8 mouse cellular contexts compared by ENCODE assay signal in the genomic region with DNA sequence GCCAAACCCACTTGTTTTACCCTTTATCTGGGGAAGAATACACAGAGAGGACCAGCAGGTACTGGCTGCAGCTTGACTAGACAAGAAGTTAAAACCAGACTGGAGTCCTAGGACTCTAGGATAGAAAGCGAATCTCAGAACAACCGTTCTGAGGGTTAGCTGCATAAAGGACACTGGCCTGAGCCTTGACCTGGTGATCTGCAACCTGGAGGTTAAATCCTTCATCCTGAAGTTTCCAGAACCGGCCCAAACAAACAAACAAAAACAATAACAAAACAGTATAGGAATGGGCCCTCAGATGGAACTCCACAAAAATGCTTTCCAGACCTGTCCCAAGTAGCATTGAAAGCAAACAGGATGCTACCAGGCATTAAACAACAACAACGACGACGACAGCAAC. TPM values are rescaled to one million over a fixed set of nuclear protein-coding genes. Genes with fewer than 3 reads are reported as not detected.
DNase-seq lines count a peak whose midpoint lies in the region; ATAC-seq and TF ChIP-seq lines count a peak whose summit lies in the region.

A gene (minus strand): TSS at position 101 of the 400 bp plus-strand sequence.

- peak within 1 kb of the TSS; percentile 63 for H3K4me3 ChIP-seq in lung, embryonic 16.5 days (ENCODE audit: low read length)
- H3K4me3 ChIP-seq in embryonic facial prominence, embryonic 15.5 days (replicated peaks) = peak within 1 kb of the TSS; percentile 60
- H3K4me3 ChIP-seq in intestine, postnatal 0 days (ENCODE audit: low read depth, low read length) = peak within 1 kb of the TSS; percentile 53
- peak within 1 kb of the TSS; percentile 88 for H3K4me3 ChIP-seq in midbrain, embryonic 14.5 days (replicated peaks; ENCODE audit: low read depth, low read length)

- peaks cover 11% of the 10 kb centered on the region for H3K4me1 ChIP-seq in lung, embryonic 16.5 days (replicated peaks; ENCODE audit: control insufficient read depth, insufficient read depth, low read length)
- peaks cover 19% of the 10 kb centered on the region for H3K4me1 ChIP-seq in embryonic facial prominence, embryonic 15.5 days
- H3K4me1 ChIP-seq in intestine, postnatal 0 days (replicated peaks; ENCODE audit: control insufficient read depth, insufficient read depth, low read length) = no peaks in the 10 kb centered on the region
- H3K4me1 ChIP-seq in midbrain, embryonic 14.5 days (ENCODE audit: control insufficient read depth, insufficient read depth, low read length) = peaks cover 14% of the 10 kb centered on the region

- no peaks in the 10 kb centered on the region for H3K36me3 ChIP-seq in lung, embryonic 16.5 days (ENCODE audit: control insufficient read depth, insufficient read depth, low read length)
- H3K36me3 ChIP-seq in embryonic facial prominence, embryonic 15.5 days = no peaks in the 10 kb centered on the region
- no peaks in the 10 kb centered on the region for H3K36me3 ChIP-seq in intestine, postnatal 0 days (ENCODE audit: control insufficient read depth, insufficient read depth)
- no peaks in the 10 kb centered on the region for H3K36me3 ChIP-seq in midbrain, embryonic 14.5 days (ENCODE audit: control insufficient read depth, insufficient read depth, low read length)

- WGBS in lung, embryonic 16.5 days = 35% methylated on average over 6 of the region's 6 CpGs
- WGBS in embryonic facial prominence, embryonic 15.5 days = 32% methylated on average over 6 of the region's 6 CpGs
- 49% methylated on average over 6 of the region's 6 CpGs for WGBS in intestine, postnatal 0 days
- WGBS in midbrain, embryonic 14.5 days = 30% methylated on average over 6 of the region's 6 CpGs

- H3K9me3 ChIP-seq in lung, embryonic 16.5 days (ENCODE audit: control insufficient read depth, low read length) = no peaks in the 10 kb centered on the region
- no peaks in the 10 kb centered on the region for H3K9me3 ChIP-seq in embryonic facial prominence, embryonic 15.5 days (replicated peaks)
- no peaks in the 10 kb centered on the region for H3K9me3 ChIP-seq in intestine, postnatal 0 days (ENCODE audit: control insufficient read depth)
- no peaks in the 10 kb centered on the region for H3K9me3 ChIP-seq in midbrain, embryonic 14.5 days (ENCODE audit: control insufficient read depth, low read length)

- peak within 1 kb of the TSS; percentile 67 for H3K9ac ChIP-seq in lung, embryonic 16.5 days (ENCODE audit: low read length)
- peak within 1 kb of the TSS; percentile 35 for H3K9ac ChIP-seq in embryonic facial prominence, embryonic 15.5 days
- no peak within 1 kb of the TSS for H3K9ac ChIP-seq in intestine, postnatal 0 days (ENCODE audit: low read depth, low read length)
- peak within 1 kb of the TSS; percentile 92 for H3K9ac ChIP-seq in midbrain, embryonic 14.5 days (replicated peaks; ENCODE audit: low read length)

- DNase-seq in lung, postnatal 36 days = no peak
- no peak for DNase-seq in midbrain, embryonic 14.5 days
- no peak for DNase-seq in Muller cell, postnatal 12 days (ENCODE audit: inconsistent ontology term)
- no peak for DNase-seq in spleen, postnatal 36 days (ENCODE audit: low spot score in 2 of 2)
- no peak for DNase-seq in thymus, postnatal 25 days

- H3K4me2 ChIP-seq in lung, embryonic 16.5 days (ENCODE audit: low read depth, low read length) = peak within 1 kb of the TSS; percentile 98
- peak within 1 kb of the TSS; percentile 98 for H3K4me2 ChIP-seq in embryonic facial prominence, embryonic 15.5 days (replicated peaks)
- peak within 1 kb of the TSS; percentile 77 for H3K4me2 ChIP-seq in intestine, postnatal 0 days (replicated peaks; ENCODE audit: low read depth)
- peak within 1 kb of the TSS; percentile 58 for H3K4me2 ChIP-seq in midbrain, embryonic 14.5 days (ENCODE audit: low read length)

- H3K27me3 ChIP-seq in lung, embryonic 16.5 days (ENCODE audit: control insufficient read depth, insufficient read depth, low read depth, low read length) = peaks cover 23% of the 10 kb centered on the region
- peaks cover 29% of the 10 kb centered on the region for H3K27me3 ChIP-seq in embryonic facial prominence, embryonic 15.5 days
- H3K27me3 ChIP-seq in intestine, postnatal 0 days (replicated peaks; ENCODE audit: control insufficient read depth, insufficient read depth, low read length) = peaks cover 26% of the 10 kb centered on the region
- no peaks in the 10 kb centered on the region for H3K27me3 ChIP-seq in midbrain, embryonic 14.5 days (ENCODE audit: control insufficient read depth, insufficient read depth, low read length)

- no peak for ATAC-seq in lung, embryonic 16.5 days (ENCODE audit: low read depth)
- no peak for ATAC-seq in embryonic facial prominence, embryonic 15.5 days (ENCODE audit: insufficient number of reproducible peaks, low FRiP score, low TSS enrichment, low read depth)
- no peak for ATAC-seq in intestine, postnatal 0 days
- no peak for ATAC-seq in midbrain, embryonic 14.5 days (ENCODE audit: low FRiP score, low TSS enrichment)

- no peak within 1 kb of the TSS for H3K27ac ChIP-seq in lung, embryonic 16.5 days (ENCODE audit: low read length)
- no peak within 1 kb of the TSS for H3K27ac ChIP-seq in embryonic facial prominence, embryonic 15.5 days (replicated peaks)
- no peak within 1 kb of the TSS for H3K27ac ChIP-seq in intestine, postnatal 0 days (ENCODE audit: low read depth, low read length)
- peak within 1 kb of the TSS; percentile 89 for H3K27ac ChIP-seq in midbrain, embryonic 14.5 days (replicated peaks; ENCODE audit: low read depth, low read length)

- TF ChIP-seq CTCF in intestine, postnatal 0 days (IDR thresholded peaks at IDR 0.05; ENCODE audit: low read depth) = no peak

RNA-seq across cellular contexts. Expression of the gene that starts here (rescaled TPM):
- 14.6 and 18.2 TPM in 2 replicates for polyA plus RNA-seq in lung, embryonic 16.5 days (2015; fragmentation: Nextera tagmentation; extraction: Ambion mirVana)
- polyA plus RNA-seq in embryonic facial prominence, embryonic 15.5 days (2015; fragmentation: Nextera tagmentation; extraction: Ambion mirVana) = 28.8 and 41.5 TPM in 2 replicates
- polyA plus RNA-seq in intestine, postnatal 0 days (2015; fragmentation: Nextera tagmentation; extraction: Ambion mirVana) = 55.0 and 57.3 TPM in 2 replicates
- polyA plus RNA-seq in midbrain, embryonic 14.5 days (2014; fragmentation: Nextera tagmentation; extraction: Ambion mirVana) = 2,477 and 2,923 TPM in 2 replicates

Comparison
In these comparisons a context has a peak if more than half of its experiments do, and no peak if none do; other contexts are left out.
1. RNA of the gene that starts here (polyA plus RNA-seq): 2,477 to 2,923 TPM in midbrain, embryonic 14.5 days; 55.0 to 57.3 TPM in intestine, postnatal 0 days, 28.8 to 41.5 TPM in embryonic facial prominence, embryonic 15.5 days and 14.6 to 18.2 TPM in lung, embryonic 16.5 days; every median in the first group is over 10 times any median in the second.
2. Peak in every context shown above with its lines, with median percentiles within 50 percentile points of each other: H3K4me2 ChIP-seq and H3K4me3 ChIP-seq.